Mouse (Mus musculus) liver, adult 2 months (tissue): ENCODE measurements around the gene Ice1. TPM values are rescaled to one million over a fixed set of nuclear protein-coding genes. Genes with fewer than 3 reads are reported as not detected.

Experiments used
- DNase-seq: peaks from one replicate; pipeline ENCODE4 v3.0.0-alpha.2; 2011; ENCODE audit warnings: low read depth, low spot score; ENCODE audit errors: extremely low read depth
- H3K27ac ChIP-seq: fragments of 200-500 bp; replicated peaks from 2 replicates; pipeline ENCODE4 v1.5.1; 2012; ENCODE audit warnings: low read depth, mild to moderate bottlenecking, control low read depth, inconsistent platforms, low read length; ENCODE audit not compliant: insufficient read depth
- H3K27me3 ChIP-seq: fragments of 200-500 bp; 2 replicates; pipeline ENCODE4 v1.6.1; 2012; ENCODE audit warnings: mild to moderate bottlenecking, moderate library complexity, low read length, inconsistent platforms; ENCODE audit not compliant: control insufficient read depth, insufficient read depth
- H3K36me3 ChIP-seq: fragments of 200-500 bp; 2 replicates; pipeline ENCODE4 v1.6.1; 2012; ENCODE audit warnings: low read length, inconsistent platforms; ENCODE audit not compliant: control insufficient read depth, insufficient read depth
- H3K4me1 ChIP-seq: fragments of 200-500 bp; 2 replicates; pipeline ENCODE4 v1.6.1; 2011; ENCODE audit warnings: low read length; ENCODE audit not compliant: control insufficient read depth, insufficient read depth
- H3K4me3 ChIP-seq: fragments of 200-500 bp; 2 replicates; pipeline ENCODE4 v1.5.1; 2011; ENCODE audit warnings: low read depth, mild to moderate bottlenecking, control low read depth, low read length, moderate library complexity; ENCODE audit not compliant: insufficient read depth
- H3K79me2 ChIP-seq: fragments of 200-500 bp; 2 replicates; pipeline ENCODE4 v1.6.1; 2012; ENCODE audit warnings: inconsistent platforms, mild to moderate bottlenecking, low read length, moderate library complexity; ENCODE audit not compliant: control insufficient read depth, insufficient read depth
- H3K9ac ChIP-seq: fragments of 200-500 bp; 2 replicates; pipeline ENCODE4 v1.6.1; 2012; ENCODE audit warnings: low read depth, mild to moderate bottlenecking, control low read depth, inconsistent platforms, low read length
- CTCF ChIP-seq: fragments of 200-500 bp; IDR thresholded peaks from 2 replicates; pipeline ENCODE4 v1.5.1; 2011; ENCODE audit warnings: low read depth, low read length, control low read depth
- POLR2A ChIP-seq: fragments of 200-500 bp; IDR thresholded peaks from 2 replicates; pipeline ENCODE4 v1.6.1; 2011; ENCODE audit warnings: low read length, control low read depth; ENCODE audit not compliant: insufficient read depth; ENCODE audit errors: extremely low read depth
- WGBS: fragments of 180-500 bp; shearing (Covaris S2); methylation state at CpG from one replicate; pipeline ENCODE4 v1.1.7; 2018; 5-methylcytosine and 5-hydroxymethylcytosine counted together
- polyA plus RNA-seq: library from polyadenylated mRNA; depleted of rRNA; stranded (reverse); fragments of >200 nt; gene quantifications from 2 replicates; pipeline ENCODE4 v1.2.3, GENCODE M21; 2012
- total RNA-seq: library from RNA; depleted of rRNA; stranded (reverse); fragments of >200 nt; gene quantifications from 2 replicates; pipeline ENCODE4 v1.2.3, GENCODE M21; 2014

Gene Ice1
- total and polyA plus RNA-seq, 2 experiments = 8.5 to 12.2 TPM

DNA sequence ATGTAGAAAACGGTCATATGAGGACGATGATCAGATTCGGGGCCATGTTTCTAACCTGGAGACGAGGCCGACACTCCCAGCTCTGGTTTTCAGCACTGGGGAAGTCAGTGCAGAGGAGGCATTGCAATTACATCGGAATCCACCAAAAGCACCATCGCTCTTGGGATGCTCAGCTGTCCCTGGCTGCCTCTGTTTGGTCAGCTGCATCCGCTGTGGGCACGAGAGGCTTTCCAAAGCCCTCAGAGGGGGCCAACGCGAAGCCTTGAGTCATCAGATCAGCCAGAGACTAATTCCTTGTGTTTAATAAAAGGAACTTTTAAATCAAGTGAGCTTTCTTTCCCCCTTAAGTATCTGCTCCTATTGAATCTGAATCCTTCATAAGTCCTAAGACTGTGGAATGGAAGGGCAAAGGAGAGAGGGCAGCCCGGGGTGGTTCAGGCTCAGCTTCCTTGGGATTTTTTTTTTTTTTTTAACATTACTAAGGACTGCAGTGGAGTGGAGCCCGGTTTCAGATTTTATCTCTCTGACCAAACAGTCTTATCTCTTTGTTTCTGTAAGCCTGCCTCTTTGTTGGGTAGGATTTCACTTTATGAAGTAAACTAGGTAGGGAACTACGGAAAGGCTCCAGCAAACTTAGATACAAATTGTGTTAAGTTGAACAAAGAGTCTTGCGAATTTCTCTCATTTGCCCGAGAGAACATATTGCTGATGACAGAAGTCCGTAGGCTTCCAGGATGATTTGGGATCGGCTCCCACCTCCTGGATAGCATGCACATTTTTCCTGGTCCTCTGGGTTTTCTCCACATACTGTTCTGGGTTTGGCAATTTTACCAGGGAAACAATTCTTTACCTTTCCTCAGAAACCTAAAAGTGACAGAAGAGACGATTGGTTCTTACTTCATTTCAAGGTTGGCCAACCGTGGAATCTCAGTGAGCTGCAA is 39.1 kb upstream of the Ice1 start:
- no peak overlapping the region for H3K9ac ChIP-seq
- no peaks in the 10 kb centered on the region for H3K4me1 ChIP-seq
- H3K27ac ChIP-seq = no peak overlapping the region
- TF ChIP-seq POLR2A = no peak
- no peak for TF ChIP-seq CTCF
- DNase-seq = no peak
- H3K79me2 ChIP-seq = no peaks in the 10 kb centered on the region
- no peaks in the 10 kb centered on the region for H3K36me3 ChIP-seq
- H3K27me3 ChIP-seq = no peaks in the 10 kb centered on the region
- 27% methylated on average over 20 of the region's 20 CpGs for WGBS
- no peak overlapping the region for H3K4me3 ChIP-seq

DNA sequence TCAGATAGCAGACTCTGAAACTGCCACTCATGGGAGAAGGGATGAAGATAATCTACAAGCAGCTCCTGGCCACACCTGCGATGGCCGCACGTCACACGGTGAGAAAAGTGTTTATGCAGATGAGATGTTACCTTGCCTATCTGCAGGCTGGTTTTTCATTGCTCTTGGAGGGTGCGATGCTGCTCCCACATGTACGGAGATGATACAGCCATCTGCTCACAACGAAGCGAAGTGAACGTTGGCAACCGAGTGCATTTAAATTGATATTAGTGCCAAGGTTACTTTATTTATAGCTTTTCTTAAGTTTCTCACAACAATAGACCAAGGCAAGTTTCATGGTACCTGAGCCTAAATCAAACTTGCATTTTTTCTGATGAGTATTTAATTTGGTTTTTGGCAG is 37.6 kb upstream of the Ice1 start:
- no peaks in the 10 kb centered on the region for H3K4me1 ChIP-seq
- no peaks in the 10 kb centered on the region for H3K27me3 ChIP-seq
- no peak for TF ChIP-seq CTCF
- TF ChIP-seq POLR2A = no peak
- no peak overlapping the region for H3K9ac ChIP-seq
- 93% methylated on average over 10 of the region's 10 CpGs for WGBS
- no peak overlapping the region for H3K27ac ChIP-seq
- no peak overlapping the region for H3K4me3 ChIP-seq
- DNase-seq = no peak
- no peaks in the 10 kb centered on the region for H3K79me2 ChIP-seq
- H3K36me3 ChIP-seq = no peaks in the 10 kb centered on the region

DNA sequence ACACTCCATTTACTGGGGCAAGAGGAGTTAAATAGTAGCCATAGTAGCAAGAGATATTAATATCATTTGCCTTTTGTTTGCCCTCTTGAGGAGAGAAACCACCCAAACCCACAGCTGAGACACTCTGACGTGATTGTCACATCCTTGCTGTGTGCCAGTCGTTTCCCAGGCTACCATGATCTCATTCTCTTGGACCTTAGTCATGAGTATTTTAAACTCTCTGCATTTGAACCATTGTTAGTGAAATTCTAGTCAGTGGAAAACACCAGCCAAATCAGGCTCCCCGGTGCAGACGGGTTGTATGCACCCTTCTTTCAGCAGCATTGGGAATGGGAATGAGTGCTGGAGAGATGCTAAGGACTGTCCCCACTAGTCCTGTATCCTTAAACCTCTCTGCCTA is 32.6 kb upstream of the Ice1 start:
- 73% methylated on average over 4 of the region's 4 CpGs for WGBS
- no peak overlapping the region for H3K27ac ChIP-seq
- TF ChIP-seq CTCF (no peak), POLR2A (no peak)
- no peak for DNase-seq
- no peaks in the 10 kb centered on the region for H3K79me2 ChIP-seq
- H3K9ac ChIP-seq = no peak overlapping the region
- H3K36me3 ChIP-seq = no peaks in the 10 kb centered on the region
- H3K4me3 ChIP-seq = no peak overlapping the region
- H3K27me3 ChIP-seq = no peaks in the 10 kb centered on the region
- H3K4me1 ChIP-seq = no peaks in the 10 kb centered on the region

GRCm38 (mm10) chr13:70659715-70660114 is 22.3 kb upstream of the Ice1 start:
- WGBS = 72% methylated on average over 4 of the region's 4 CpGs
- no peaks in the 10 kb centered on the region for H3K79me2 ChIP-seq
- TF ChIP-seq POLR2A = no peak
- no peak for TF ChIP-seq CTCF
- H3K27ac ChIP-seq = no peak overlapping the region
- no peaks in the 10 kb centered on the region for H3K36me3 ChIP-seq
- H3K4me3 ChIP-seq = no peak overlapping the region
- DNase-seq = no peak
- no peak overlapping the region for H3K9ac ChIP-seq
- no peaks in the 10 kb centered on the region for H3K4me1 ChIP-seq
- H3K27me3 ChIP-seq = no peaks in the 10 kb centered on the region

GRCm38 (mm10) chr13:70656741-70657140 is 19.3 kb upstream of the Ice1 start:
- H3K79me2 ChIP-seq = no peaks in the 10 kb centered on the region
- H3K4me3 ChIP-seq = no peak overlapping the region
- DNase-seq = no peak
- H3K27me3 ChIP-seq = no peaks in the 10 kb centered on the region
- H3K9ac ChIP-seq = no peak overlapping the region
- no peaks in the 10 kb centered on the region for H3K36me3 ChIP-seq
- 0 out of 2 replicates have a peak, but pooled peaks cover 1% of the 10 kb centered on the region for H3K4me1 ChIP-seq
- no peak overlapping the region for H3K27ac ChIP-seq
- TF ChIP-seq CTCF (no peak), POLR2A (no peak)
- 81% methylated on average over 4 of the region's 4 CpGs for WGBS

GRCm38 (mm10) chr13:70656329-70656728 is 18.9 kb upstream of the Ice1 start:
- no peak for TF ChIP-seq CTCF
- TF ChIP-seq POLR2A = no peak

More at GRCm38 (mm10) chr13:70656329-70656728, 18.9 kb upstream of the Ice1 start:
- Histone ChIP-seq H3K36me3 (no peaks in the 10 kb centered on the region), H3K79me2 (no peaks in the 10 kb centered on the region), H3K4me3 (no peak overlapping the region), H3K9ac (no peak overlapping the region), H3K27ac (no peak overlapping the region), H3K4me1 (0 out of 2 replicates have a peak, but pooled peaks cover 1% of the 10 kb centered on the region), H3K27me3 (no peaks in the 10 kb centered on the region)
- DNase-seq = no peak
- 59% methylated on average over 8 of the region's 8 CpGs for WGBS
